Mouse (Mus musculus): ENCODE results near the gene Gpn2.

Gene Gpn2

GRCm38 (mm10) chr4:133626221-133626620 lies 42.1 kb downstream of the Gpn2 start:
- DNase-seq: no peak

- DNase-seq: no peak
Observed at GRCm38 (mm10) chr4:133626621-133627020, 42.5 kb downstream of the Gpn2 start.

GRCm38 (mm10) chr4:133627039-133627438 lies 42.9 kb downstream of the Gpn2 start:
- no peak for DNase-seq

- no peak for DNase-seq
Observed at GRCm38 (mm10) chr4:133628517-133628916, 44.4 kb downstream of the Gpn2 start.

- DNase-seq: no peak
Observed at GRCm38 (mm10) chr4:133629191-133629590, 45.0 kb downstream of the Gpn2 start.

- no peak for DNase-seq
Observed at GRCm38 (mm10) chr4:133630326-133630920, 46.3 kb downstream of the Gpn2 start.

- peak; percentile 34 for DNase-seq
Observed at GRCm38 (mm10) chr4:133631071-133631768, 47.1 kb downstream of the Gpn2 start.

- peak; percentile 55 for DNase-seq
Observed at GRCm38 (mm10) chr4:133631769-133632411, 47.7 kb downstream of the Gpn2 start.

- DNase-seq: peak; percentile 32
Observed at GRCm38 (mm10) chr4:133632483-133633327, 48.5 kb downstream of the Gpn2 start.

- peak; percentile 86 for DNase-seq
Observed at GRCm38 (mm10) chr4:133633332-133634042, 49.3 kb downstream of the Gpn2 start.

GRCm38 (mm10) chr4:133634043-133634410 lies 49.9 kb downstream of the Gpn2 start:
- no peak for DNase-seq

All from kidney, adult 11 months (tissue).